Mouse (Mus musculus) forebrain, embryonic 13.5 days (tissue): ENCODE measurements at regions not wholly inside any gene's neighbourhood (a gene's known extent, or its start where the extent isn't known, plus 50 kb on each side); places are given as distances from the start of the nearest gene placed in this dataset.

Experiments
- ATAC-seq: fragments of 200-750 bp; cut with Nextera tagmentation; 2 replicates; pipeline ENCODE4 v1.8.0; 2017
- H3K27ac ChIP-seq: fragments of 300-500 bp; sonication (generic); 2 replicates; pipeline ENCODE4 v1.5.1; 2015; ENCODE audit warnings: inconsistent platforms, mild to moderate bottlenecking, moderate library complexity
- H3K27me3 ChIP-seq: fragments of 300-500 bp; sonication (generic); 2 replicates; pipeline ENCODE4 v1.6.1; 2015; ENCODE audit warnings: mild to moderate bottlenecking, inconsistent platforms
- H3K36me3 ChIP-seq: fragments of 300-500 bp; sonication (generic); 2 replicates; pipeline ENCODE4 v1.6.1; 2015; ENCODE audit warnings: mild to moderate bottlenecking, inconsistent platforms; ENCODE audit not compliant: poor library complexity, severe bottlenecking
- H3K4me1 ChIP-seq: fragments of 300-500 bp; sonication (generic); 2 replicates; pipeline ENCODE4 v1.6.1; 2015; ENCODE audit warnings: inconsistent platforms
- H3K4me2 ChIP-seq: fragments of 300-500 bp; sonication (generic); 2 replicates; pipeline ENCODE4 v1.6.1; 2015; ENCODE audit warnings: inconsistent platforms, mild to moderate bottlenecking, moderate library complexity
- H3K4me3 ChIP-seq: fragments of 300-500 bp; sonication (generic); 2 replicates; pipeline ENCODE4 v1.5.1; 2015; ENCODE audit warnings: mild to moderate bottlenecking, inconsistent platforms
- H3K9ac ChIP-seq: fragments of 300-500 bp; sonication (generic); 2 replicates; pipeline ENCODE4 v1.6.1; 2015; ENCODE audit warnings: mild to moderate bottlenecking, inconsistent platforms
- H3K9me3 ChIP-seq: fragments of 300-500 bp; sonication (generic); replicated peaks from 2 replicates; pipeline ENCODE4 v1.6.1; 2016; ENCODE audit warnings: inconsistent platforms
- WGBS: fragments of 180-500 bp; shearing (Covaris S2); methylation state at CpG from one replicate; pipeline ENCODE4 v1.1.7; 2015; 5-methylcytosine and 5-hydroxymethylcytosine counted together

DNA sequence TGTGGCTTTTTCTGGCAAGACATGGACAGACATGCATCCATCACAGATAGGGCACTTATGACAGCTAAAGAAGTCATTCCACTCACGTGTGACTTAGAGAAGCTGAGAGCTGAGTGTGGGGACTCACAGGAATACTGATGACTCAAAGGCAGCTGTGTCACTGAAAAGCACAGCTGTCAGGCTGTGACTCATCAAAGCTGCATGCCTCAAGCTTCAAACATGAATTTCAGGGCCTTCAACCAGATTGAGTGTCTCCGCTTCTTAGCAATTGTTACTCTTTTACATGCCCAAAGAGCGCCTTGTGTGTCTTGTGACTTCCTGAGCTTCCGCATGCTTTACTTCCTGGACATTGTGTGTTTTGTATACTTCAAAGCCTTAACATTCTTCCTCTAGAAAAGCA, 276.2 kb upstream of the Chrm3 start:
- no peak for ATAC-seq
- no peak overlapping the region for H3K4me3 ChIP-seq
- no peaks in the 10 kb centered on the region for H3K9me3 ChIP-seq
- H3K36me3 ChIP-seq = no peaks in the 10 kb centered on the region
- 81% methylated on average over 4 of the region's 4 CpGs for WGBS
- no peak overlapping the region for H3K27ac ChIP-seq
- H3K9ac ChIP-seq = no peak overlapping the region
- no peaks in the 10 kb centered on the region for H3K4me1 ChIP-seq
- no peak overlapping the region for H3K4me2 ChIP-seq
- H3K27me3 ChIP-seq = no peaks in the 10 kb centered on the region

DNA sequence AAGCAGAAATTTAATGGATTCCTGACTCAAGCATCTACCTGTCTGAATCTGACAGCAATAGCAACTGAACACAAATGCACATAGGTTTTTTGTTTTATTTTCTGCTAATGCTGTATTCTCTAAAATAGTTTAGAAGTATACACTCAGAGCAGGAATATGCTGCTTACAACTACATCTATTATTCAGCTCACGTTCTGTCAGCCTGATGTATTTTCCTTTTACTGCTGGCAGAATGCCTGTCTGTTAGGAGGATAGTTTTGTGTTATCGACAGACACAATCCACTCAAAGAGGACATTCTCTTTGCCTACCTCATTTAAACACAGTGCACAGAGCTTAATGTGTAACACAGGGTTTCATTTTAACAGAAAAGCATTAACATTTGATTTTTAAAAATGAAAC, 269.8 kb upstream of the Chrm3 start:
- no peak for ATAC-seq
- H3K9me3 ChIP-seq = no peaks in the 10 kb centered on the region
- 69% methylated on average over 2 of the region's 2 CpGs for WGBS

DNA sequence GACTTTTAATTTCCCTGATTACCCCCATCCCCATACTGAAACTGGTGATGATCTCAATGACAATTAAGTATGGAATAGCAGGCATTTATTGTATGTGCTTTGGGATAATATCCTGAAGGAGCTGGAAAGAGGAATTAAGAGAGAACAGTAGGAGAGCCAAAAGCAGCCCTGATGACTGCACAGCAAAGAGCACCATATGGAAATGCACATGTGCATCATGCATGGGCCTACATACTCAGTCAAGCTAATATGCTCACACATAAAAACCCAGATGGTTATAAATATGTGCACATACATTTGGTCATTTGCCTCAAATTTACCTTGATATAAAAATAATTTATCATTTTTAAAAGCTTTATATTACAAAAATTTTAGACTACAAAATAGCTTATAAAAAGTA, 259.0 kb upstream of the Chrm3 start:
- Histone ChIP-seq H3K36me3 (no peaks in the 10 kb centered on the region), H3K27me3 (no peaks in the 10 kb centered on the region), H3K27ac (no peak overlapping the region), H3K4me1 (no peaks in the 10 kb centered on the region), H3K4me3 (no peak overlapping the region), H3K9me3 (no peaks in the 10 kb centered on the region), H3K9ac (no peak overlapping the region), H3K4me2 (no peak overlapping the region)
- ATAC-seq = 0 out of 2 replicates have a peak, but pooled peaks have one; percentile 69

More for the DNA sequence above, 269.8 kb upstream of the Chrm3 start:
- Histone ChIP-seq H3K27ac (no peak overlapping the region), H3K4me3 (no peak overlapping the region), H3K4me2 (no peak overlapping the region), H3K36me3 (no peaks in the 10 kb centered on the region), H3K27me3 (no peaks in the 10 kb centered on the region), H3K9ac (no peak overlapping the region), H3K4me1 (no peaks in the 10 kb centered on the region)

GRCm38 (mm10) chr13:10618421-10618954, 257.8 kb upstream of the Chrm3 start:
- Histone ChIP-seq H3K27me3 (no peaks in the 10 kb centered on the region), H3K4me3 (no peak overlapping the region), H3K36me3 (no peaks in the 10 kb centered on the region), H3K4me1 (no peaks in the 10 kb centered on the region), H3K27ac (no peak overlapping the region), H3K9ac (no peak overlapping the region), H3K4me2 (no peak overlapping the region), H3K9me3 (no peaks in the 10 kb centered on the region)
- 82% methylated on average over 3 of the region's 3 CpGs for WGBS
- no peak for ATAC-seq

DNA sequence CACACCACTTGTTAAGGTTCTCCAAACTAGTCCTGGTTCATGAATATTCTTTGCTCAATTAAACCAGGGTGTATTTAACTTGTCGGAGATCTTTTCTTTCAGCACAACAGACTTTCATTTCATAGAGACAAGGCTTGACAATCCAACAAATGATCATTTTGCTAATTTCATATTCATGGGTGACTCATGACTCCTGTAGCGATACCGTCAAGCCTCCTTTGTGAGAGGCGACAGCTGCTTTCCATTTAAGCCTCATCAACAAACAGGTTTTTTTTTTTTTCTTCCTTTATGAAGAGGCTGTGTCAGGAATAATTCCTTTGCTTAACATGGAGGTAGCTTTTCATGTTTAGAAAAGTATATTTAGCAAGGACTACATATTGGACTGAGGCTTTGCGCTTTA, 214.3 kb upstream of the Chrm3 start:
- H3K4me2 ChIP-seq = no peak overlapping the region
- no peak overlapping the region for H3K9ac ChIP-seq
- no peaks in the 10 kb centered on the region for H3K36me3 ChIP-seq
- no peaks in the 10 kb centered on the region for H3K27me3 ChIP-seq
- H3K4me3 ChIP-seq = no peak overlapping the region
- 74% methylated on average over 5 of the region's 5 CpGs for WGBS
- H3K4me1 ChIP-seq = no peaks in the 10 kb centered on the region
- H3K9me3 ChIP-seq = no peaks in the 10 kb centered on the region
- ATAC-seq = no peak
- H3K27ac ChIP-seq = no peak overlapping the region

DNA sequence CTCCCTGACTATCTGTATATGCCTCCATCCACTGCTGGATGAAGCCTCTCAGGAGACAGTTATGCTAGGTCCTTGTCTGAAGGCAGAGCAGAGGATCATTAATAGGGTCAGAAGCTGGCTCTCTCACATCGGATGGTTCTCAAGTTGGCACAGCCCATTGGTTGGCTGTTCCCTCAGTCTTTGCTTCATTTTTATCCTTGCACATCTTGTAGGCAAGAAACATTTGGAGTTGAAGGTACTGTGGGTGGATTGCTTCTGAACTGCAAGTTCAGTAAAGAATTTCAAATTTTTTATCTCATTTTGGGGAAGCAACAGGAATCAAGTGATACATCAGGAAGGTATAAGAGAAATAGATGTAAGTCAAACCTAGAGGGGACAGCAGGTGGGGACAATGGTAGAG, 206.2 kb upstream of the Chrm3 start:
- H3K4me1 ChIP-seq = no peaks in the 10 kb centered on the region
- H3K4me2 ChIP-seq = no peak overlapping the region
- no peak overlapping the region for H3K4me3 ChIP-seq
- no peak overlapping the region for H3K9ac ChIP-seq
- 97% methylated on average over 1 of the region's 1 CpGs for WGBS
- ATAC-seq = no peak
- H3K36me3 ChIP-seq = no peaks in the 10 kb centered on the region
- H3K9me3 ChIP-seq = no peaks in the 10 kb centered on the region
- no peak overlapping the region for H3K27ac ChIP-seq
- no peaks in the 10 kb centered on the region for H3K27me3 ChIP-seq

- Histone ChIP-seq H3K4me1 (no peaks in the 10 kb centered on the region), H3K27me3 (no peaks in the 10 kb centered on the region), H3K9me3 (no peaks in the 10 kb centered on the region), H3K4me2 (no peak overlapping the region), H3K36me3 (no peaks in the 10 kb centered on the region), H3K27ac (no peak overlapping the region), H3K4me3 (no peak overlapping the region), H3K9ac (no peak overlapping the region)
- WGBS = 69% methylated on average over 1 of the region's 1 CpGs
- no peak for ATAC-seq
These were observed 196.9 kb upstream of the Chrm3 start for GRCm38 (mm10) chr13:10557559-10557958.

DNA sequence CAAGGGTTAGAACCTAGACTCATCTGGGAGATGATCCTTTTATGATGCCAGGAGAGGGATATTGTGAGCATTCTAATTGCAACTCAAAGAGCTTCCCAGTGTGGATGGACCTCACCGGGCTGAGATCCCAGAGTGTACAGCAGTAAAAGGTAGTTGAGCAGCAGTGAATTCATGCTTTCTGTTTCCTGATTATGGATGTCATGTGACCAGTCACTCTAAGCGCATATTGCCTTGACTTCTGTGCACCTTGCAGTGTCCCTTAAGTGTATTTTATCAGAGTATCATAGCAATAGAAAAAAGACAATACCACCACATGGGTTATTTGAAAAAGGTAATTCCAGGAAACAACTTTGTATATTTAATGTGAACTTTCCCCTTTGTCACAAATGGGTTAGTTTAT, 193.9 kb upstream of the Chrm3 start:
- no peak overlapping the region for H3K4me2 ChIP-seq
- no peak overlapping the region for H3K4me3 ChIP-seq
- no peaks in the 10 kb centered on the region for H3K4me1 ChIP-seq
- H3K9ac ChIP-seq = no peak overlapping the region
- no peaks in the 10 kb centered on the region for H3K9me3 ChIP-seq
- H3K27ac ChIP-seq = no peak overlapping the region
- H3K27me3 ChIP-seq = no peaks in the 10 kb centered on the region
- no peaks in the 10 kb centered on the region for H3K36me3 ChIP-seq
- 77% methylated on average over 2 of the region's 2 CpGs for WGBS
- ATAC-seq = no peak

DNA sequence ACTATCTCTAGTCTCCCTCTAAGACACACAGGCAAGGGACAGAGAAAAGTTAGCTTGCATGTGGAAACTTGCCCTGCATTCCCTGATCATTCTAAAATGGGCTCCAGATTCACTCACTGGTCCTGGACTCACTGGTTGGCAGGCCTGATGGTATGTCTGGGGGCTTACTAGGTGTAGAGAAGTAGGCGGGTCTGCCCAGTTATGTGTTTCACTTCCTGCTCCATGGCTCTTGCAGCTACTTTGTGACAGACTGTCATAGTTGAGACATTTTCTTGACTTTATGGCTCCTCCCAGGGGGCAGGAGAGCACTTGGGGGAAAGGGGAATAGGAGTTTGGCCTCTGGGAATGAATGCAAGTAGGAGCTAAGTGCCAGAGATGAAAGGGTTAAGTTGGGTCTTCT, 182.1 kb upstream of the Chrm3 start:
- no peak for ATAC-seq
- Histone ChIP-seq H3K9me3 (no peaks in the 10 kb centered on the region), H3K27me3 (no peaks in the 10 kb centered on the region), H3K27ac (no peak overlapping the region), H3K4me2 (no peak overlapping the region), H3K9ac (no peak overlapping the region), H3K36me3 (no peaks in the 10 kb centered on the region), H3K4me3 (no peak overlapping the region), H3K4me1 (no peaks in the 10 kb centered on the region)
- 96% methylated on average over 1 of the region's 1 CpGs for WGBS

DNA sequence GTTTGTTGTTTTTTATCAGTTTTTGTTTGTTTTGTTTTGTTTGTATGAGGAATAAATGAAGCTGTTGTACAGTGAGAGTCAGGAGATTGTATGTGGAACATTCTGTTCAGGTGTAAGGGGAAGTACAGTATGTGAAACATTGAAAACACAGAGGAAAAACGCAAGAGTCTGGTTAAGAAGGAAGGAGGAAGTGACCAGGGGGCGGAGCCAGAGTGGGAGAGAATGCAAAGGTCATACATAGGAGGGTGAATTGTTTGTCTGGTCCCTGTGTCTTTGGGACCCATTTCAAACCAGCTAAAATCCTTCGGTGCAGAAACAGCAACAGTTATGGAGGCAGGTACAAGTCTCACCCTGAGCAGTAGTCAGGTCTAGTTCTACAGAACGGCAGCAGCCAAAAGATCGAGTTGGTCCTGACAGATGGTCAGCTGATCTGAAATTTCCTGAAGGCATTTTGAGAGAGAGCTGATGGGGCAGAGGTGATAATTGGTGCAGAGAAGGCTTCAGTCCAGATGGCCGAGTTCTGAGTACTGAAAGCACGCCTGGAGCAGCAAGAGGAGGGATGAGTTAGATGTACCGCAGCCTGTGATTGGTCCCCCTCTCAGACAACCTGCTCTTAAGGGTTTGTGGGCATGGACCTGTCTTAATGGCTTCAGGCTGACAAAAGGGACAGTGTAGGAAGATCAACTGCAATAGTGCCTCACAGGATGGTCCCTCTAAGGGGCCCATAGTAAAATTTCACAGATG, 179.7 kb upstream of the Chrm3 start:
- H3K4me2 ChIP-seq = no peak overlapping the region
- no peaks in the 10 kb centered on the region for H3K9me3 ChIP-seq
- H3K36me3 ChIP-seq = no peaks in the 10 kb centered on the region
- H3K4me1 ChIP-seq = no peaks in the 10 kb centered on the region
- H3K27me3 ChIP-seq = no peaks in the 10 kb centered on the region
- no peak overlapping the region for H3K4me3 ChIP-seq
- H3K27ac ChIP-seq = no peak overlapping the region
- 75% methylated on average over 8 of the region's 8 CpGs for WGBS
- ATAC-seq = peak; percentile 71
- H3K9ac ChIP-seq = no peak overlapping the region

DNA sequence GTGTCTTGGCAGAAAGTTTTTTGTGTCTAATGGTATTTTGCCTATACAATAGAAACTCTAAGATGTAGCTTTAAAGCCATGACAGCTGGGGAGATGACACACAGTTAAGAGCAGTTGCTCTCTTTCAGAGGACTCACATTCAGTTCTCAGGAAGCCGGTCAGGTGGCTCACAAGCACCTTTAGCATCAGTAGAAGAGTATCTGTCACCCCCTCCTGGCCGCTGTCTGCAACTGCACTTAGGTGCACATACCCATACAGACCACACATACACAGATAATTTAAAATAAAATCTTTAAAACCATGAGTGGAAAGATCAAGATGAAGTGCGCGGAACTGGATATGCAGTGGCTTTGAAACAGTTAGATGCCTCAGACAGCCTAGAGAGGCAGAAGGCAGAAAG, 178.3 kb upstream of the Chrm3 start:
- ATAC-seq = no peak

DNA sequence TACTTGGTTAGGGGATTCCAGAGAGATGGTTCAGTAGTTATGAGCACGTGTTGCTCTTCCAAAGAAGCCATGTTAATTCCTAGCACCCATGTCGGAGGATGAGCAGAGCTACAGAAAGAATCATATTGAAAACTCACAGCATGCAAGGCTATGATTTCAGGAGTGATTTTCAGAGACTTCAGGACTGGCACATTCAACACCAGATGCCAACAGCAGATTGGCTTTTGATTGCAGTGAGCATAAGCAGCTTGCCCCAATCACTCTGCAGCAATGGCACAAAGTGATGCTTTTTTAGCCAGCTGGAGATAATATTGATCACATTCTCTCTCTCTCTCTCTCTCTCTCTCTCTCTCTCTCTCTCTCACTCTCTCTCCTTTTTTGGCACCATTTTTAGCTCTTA, 166.6 kb upstream of the Chrm3 start:
- ATAC-seq = peak; percentile 83; the same call in 1 of the 2 replicates
- no peak overlapping the region for H3K4me3 ChIP-seq
- 84% methylated on average over 2 of the region's 2 CpGs for WGBS
- no peaks in the 10 kb centered on the region for H3K4me1 ChIP-seq
- H3K27ac ChIP-seq = no peak overlapping the region
- H3K27me3 ChIP-seq = no peaks in the 10 kb centered on the region
- no peak overlapping the region for H3K9ac ChIP-seq
- no peaks in the 10 kb centered on the region for H3K9me3 ChIP-seq
- no peak overlapping the region for H3K4me2 ChIP-seq
- no peaks in the 10 kb centered on the region for H3K36me3 ChIP-seq

More for the DNA sequence above, 178.3 kb upstream of the Chrm3 start:
- no peak overlapping the region for H3K4me3 ChIP-seq
- no peaks in the 10 kb centered on the region for H3K27me3 ChIP-seq
- 74% methylated on average over 4 of the region's 4 CpGs for WGBS
- no peak overlapping the region for H3K4me2 ChIP-seq
- H3K4me1 ChIP-seq = no peaks in the 10 kb centered on the region
- no peak overlapping the region for H3K27ac ChIP-seq
- H3K9ac ChIP-seq = no peak overlapping the region
- H3K36me3 ChIP-seq = no peaks in the 10 kb centered on the region
- H3K9me3 ChIP-seq = no peaks in the 10 kb centered on the region
